Mouse (Mus musculus) left cerebral cortex, postnatal 14 days (tissue): ENCODE measurements at regions not wholly inside any gene's neighbourhood (a gene's known extent, or its start where the extent isn't known, plus 50 kb on each side); places are given as distances from the start of the nearest gene placed in this dataset.

Source experiments
- DNase-seq, 2 experiments: peaks; one replicate each; pipeline ENCODE4 v3.0.0; 2021 to 2022; ENCODE audit warnings: low spot score in 2 of 2, mixed read lengths in 1 of 2
- intact Hi-C: fragments of 180-260 bp; cut with DNase I; formaldehyde crosslinking; loops from one replicate; pipeline ENCODE4 v1.15.1; 2025

GRCm38 (mm10) chr8:41532212-41532611, 115.3 kb upstream of the Frg1 start:
- DNase-seq, result no peak
- intact Hi-C loops, result no loop called here

GRCm38 (mm10) chr8:41529581-41529980, 112.7 kb upstream of the Frg1 start:
- intact Hi-C loops, result no loop called here
- DNase-seq, result no peak

- intact Hi-C loops, result no loop called here
- DNase-seq, result no peak
Measured at GRCm38 (mm10) chr8:41526283-41526682, 109.4 kb upstream of the Frg1 start.

GRCm38 (mm10) chr8:41485163-41485562, 68.3 kb upstream of the Frg1 start:
- DNase-seq, result no peak
- intact Hi-C loops, result no loop called here

GRCm38 (mm10) chr8:41483297-41483696, 66.4 kb upstream of the Frg1 start:
- intact Hi-C loops, result no loop called here
- no peak for DNase-seq

GRCm38 (mm10) chr8:41472992-41473699, 56.3 kb upstream of the Frg1 start:
- no peak for DNase-seq
- intact Hi-C loops, result no loop called here

- intact Hi-C loops, result no loop called here
- DNase-seq, result no peak
Measured at GRCm38 (mm10) chr8:41472233-41472632, 55.4 kb upstream of the Frg1 start.
